Mouse (Mus musculus) kidney, adult 18-20 months (tissue): Measurements from ENCODE around the gene Shank3.

Source experiments
- DNase-seq: peaks from one replicate; pipeline ENCODE4 v3.0.0; 2021

Gene Shank3

DNA sequence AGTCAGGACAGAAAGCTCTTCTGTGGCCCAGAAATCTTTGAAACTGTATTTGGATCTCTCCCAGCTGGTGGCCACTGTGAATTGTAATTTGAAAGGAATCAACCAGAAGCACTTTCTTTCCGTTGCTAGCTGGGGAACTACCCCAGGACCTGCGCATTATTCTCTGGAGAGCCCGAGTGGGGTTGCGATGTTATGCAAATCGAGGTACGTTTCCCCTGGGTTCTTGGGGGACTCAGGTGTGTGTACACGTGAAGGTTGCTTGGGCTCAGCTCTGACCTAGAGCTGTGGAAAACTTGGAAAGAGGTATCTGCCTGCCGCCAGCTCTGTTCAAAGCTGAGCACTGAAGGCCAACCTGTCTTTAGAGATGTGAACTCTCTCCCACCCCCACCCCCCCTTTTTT is 21.6 kb upstream of the Shank3 start:
- DNase-seq: no peak

DNA sequence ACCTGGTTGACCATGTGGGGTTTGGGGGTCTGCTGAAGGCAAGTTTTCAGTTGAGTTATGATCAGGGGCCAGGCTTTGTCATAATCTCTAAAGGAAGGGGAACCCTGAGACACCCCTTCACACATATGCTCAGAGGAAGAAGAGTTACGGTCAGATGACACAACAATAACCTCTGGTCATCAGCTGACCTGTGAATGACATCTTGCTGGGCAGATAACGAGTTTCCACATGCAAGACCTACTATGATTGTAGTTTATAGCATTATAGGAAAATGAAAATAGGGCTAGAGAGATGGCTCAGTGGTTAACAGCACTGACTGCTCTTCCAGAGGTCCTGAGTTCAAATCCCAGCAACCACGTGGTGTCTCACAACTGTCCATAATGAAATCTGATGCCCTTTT is 20.8 kb upstream of the Shank3 start:
- no peak for DNase-seq

DNA sequence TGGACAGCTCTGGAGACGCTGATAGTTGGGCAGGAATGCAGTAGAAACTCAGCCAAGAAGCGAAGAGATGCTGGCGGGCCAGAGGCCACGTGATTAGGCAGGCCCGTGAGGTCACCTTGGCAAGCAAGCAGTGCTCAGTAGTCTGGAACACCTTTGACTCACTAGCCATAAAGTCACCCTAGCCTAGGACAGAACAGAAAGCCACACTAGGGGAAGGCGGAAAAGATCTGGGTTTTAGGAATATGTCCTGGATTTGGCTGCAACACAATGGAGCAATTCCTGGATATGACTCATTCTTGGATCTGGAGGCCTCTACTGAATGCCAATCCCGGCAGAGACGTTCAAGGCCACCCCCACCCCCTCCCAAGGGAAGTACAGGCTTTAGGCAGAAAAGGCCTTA is 18.8 kb upstream of the Shank3 start:
- DNase-seq: peak; percentile 83

DNA sequence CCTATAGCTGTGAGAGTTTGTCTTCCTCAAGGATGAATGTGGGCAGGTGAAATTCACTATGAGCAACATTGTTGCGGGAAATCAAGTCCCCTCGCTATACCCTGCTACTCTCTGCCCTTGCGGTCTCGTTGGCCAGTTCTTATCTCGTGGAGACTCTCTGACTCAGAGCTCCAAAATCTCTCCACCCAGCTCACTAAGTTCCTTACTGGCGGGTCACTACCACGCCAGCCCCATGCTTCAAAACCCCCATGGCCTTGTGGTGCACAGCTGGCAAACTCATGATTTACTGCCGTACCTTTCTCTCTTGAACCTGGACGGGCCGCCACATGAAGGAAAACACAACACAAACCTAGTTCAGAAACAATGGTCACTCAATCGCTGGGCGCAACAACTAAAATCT is 11.2 kb upstream of the Shank3 start:
- DNase-seq: no peak

DNA sequence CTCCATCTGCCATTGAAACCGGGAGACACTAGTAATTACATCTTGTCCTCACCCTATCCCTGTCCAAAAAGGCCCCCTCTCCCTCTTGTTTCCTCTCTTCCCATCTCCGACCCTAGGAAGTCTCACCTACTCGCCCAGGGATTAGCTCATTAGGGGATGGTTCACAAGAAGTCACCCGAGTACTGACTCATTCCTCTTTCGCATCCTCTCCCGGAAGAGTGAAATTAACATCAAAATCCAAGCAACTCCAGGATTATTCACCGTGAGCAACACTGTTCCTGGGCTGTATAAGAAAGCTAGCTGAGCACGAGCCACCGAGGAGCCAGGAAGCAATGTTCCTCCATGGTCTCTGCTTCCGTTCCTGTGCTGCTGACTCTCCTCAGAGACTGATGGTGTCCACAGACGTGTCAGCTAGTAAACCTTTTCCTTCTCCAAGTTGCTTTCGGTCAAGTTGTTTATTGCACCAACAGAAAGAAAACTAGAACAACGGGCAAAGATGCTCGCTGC is 10.8 kb upstream of the Shank3 start:
- no peak for DNase-seq

DNA sequence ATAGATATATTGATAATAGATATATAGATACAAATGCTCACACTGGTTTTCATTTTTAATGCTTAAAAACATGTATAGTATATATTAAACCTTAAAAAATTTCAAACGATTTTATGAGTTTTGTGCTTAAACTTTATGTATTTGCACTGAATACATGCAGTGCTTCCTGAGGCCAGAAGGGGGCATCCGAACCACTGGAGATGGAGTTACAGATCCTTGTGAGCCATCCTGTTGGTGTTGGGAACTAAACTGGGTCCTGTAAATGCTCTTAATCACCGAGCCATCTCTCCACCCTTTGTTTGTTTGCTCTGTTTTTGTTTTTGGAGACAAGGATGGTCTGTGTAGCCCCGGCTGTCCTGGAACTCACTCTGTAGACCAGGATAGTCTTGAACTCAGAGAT is 4.5 kb upstream of the Shank3 start:
- DNase-seq: no peak

DNA sequence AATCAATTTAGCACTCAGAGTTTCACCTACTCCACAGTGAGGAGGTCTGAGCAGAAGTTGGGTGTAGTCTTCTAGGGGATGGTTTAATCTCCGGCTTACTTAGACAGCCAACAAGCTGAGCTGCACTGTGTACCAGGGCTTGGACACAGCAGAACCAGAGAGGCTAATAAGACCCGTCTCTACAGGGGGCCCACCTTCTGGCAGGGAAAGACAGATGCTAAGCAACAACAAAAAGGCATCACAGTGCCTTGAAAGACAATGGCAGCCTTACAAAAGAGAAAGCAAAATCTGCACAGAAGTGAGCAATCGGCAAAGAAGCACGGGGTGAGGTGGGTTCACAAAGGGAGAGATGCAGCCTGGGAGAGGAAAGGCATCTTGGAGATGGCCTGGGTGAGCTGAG is 3.3 kb upstream of the Shank3 start:
- DNase-seq: no peak

DNA sequence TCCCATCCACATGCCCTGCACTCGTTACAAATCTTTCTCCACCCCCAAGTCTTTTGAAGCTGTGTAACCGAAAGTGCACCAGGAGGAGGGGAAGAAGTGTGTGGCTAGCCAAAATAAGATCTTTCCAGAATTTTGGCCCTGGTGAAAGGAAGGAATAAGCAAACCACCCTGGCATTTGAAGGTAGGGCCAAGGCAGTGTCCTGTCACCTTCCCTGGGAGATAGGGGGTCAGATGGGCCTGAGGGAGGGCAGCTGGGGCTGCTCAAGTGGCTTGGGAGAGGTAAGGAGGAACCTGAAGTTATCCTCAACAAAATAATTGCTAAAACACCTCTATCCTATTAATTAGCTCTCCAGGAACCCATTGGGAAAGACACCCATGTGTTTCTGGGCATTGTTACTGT is 2.6 kb upstream of the Shank3 start:
- DNase-seq: no peak

DNA sequence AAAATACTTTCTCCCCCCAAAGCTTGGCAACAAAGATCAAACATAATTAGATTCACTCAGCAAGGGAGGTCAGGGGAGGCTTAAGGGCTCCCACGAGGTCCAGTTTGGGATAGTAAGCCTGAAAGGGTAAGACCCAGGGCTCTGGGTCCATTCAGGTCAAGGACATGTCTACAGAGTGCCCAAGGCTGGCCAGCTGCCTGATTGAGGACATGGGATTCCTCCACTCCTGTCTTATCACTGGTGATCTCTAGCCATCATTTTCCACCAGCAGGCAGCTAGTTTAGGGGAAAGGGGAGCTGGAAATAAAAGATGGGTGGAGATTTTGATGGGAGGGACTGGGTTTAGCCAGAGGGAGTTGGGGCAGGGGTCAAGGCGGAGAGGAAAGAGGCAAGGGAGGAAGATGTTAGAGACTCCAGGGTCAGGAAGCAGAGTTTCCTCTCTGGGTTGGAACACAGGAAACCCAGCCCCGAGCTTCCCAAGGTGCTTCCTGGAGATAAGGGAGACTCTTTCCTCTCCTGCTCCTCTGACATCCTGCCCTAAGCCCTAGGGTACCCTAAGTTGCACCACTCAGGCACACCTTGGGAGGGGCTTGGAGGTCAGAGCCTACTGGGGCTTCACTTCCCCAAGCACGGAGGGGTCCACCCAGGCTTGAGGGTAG is 1.9 kb upstream of the Shank3 start:
- DNase-seq: peak; percentile 54

DNA sequence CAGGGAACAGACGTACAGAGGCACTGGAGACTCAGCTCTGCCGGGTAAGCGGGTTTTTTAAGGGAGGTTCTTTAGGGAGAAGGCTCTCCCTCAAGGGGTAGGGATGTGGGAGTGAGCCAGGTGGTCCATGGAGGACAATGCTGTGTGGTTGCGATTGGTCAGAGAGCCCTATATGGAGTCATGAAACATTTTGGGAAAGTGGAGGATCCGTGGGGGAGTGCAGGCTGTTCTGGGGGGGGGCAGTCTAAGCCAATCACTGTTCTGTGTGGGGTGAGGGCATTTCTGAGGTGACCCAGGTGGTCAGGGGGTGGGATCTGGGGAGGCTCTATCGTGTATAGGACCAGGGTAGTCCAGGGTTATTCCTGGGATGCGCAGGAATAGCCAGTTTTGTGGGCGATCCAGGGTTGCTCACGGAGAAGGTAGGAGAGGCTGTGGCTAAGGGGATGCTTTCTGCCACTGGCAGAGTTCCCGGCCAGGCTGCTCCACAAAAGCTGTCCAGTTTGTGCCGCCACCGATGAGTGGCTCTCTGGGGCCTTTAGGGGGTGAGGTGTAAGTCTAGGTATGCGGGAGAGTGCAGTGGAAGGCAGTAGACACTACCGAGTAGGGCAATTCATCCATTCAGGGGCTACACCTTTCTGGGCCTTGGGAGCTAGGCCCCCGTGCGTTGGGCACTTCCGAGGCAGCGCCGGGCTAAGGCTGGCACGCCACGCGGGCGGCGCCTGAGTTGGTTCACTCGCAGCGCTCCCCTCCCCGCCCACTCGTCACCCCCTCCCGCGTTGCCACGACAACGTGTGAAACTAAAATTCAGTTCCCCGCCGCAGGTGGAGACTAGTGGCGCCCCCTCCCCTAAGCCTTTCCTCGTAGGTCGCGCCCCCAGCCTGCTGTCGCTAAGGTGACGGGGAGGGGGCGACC is 1.1 kb upstream of the Shank3 start:
- DNase-seq: peak; percentile 38

DNA sequence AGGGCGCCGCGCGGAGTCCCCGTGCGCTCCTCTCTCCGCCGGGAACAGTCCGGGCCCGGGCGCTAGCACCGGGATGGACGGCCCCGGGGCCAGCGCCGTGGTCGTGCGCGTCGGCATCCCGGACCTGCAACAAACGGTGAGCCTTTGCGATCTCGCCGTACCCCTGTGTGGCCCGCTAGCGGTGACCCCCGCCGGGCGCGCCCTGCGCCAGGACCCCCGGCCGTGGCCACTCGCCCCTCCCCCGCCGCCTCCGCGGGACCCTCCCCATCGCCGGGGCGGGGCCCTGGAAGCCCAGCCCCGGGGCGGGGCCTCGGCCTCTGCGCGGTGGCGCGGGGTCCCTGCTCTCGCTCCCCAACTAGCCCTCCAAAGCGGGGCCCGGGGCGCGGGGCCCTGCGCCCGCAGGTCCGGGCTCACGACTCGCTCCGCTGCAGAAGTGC is 379 bp downstream of the Shank3 start:
- DNase-seq: peak; percentile 50

DNA sequence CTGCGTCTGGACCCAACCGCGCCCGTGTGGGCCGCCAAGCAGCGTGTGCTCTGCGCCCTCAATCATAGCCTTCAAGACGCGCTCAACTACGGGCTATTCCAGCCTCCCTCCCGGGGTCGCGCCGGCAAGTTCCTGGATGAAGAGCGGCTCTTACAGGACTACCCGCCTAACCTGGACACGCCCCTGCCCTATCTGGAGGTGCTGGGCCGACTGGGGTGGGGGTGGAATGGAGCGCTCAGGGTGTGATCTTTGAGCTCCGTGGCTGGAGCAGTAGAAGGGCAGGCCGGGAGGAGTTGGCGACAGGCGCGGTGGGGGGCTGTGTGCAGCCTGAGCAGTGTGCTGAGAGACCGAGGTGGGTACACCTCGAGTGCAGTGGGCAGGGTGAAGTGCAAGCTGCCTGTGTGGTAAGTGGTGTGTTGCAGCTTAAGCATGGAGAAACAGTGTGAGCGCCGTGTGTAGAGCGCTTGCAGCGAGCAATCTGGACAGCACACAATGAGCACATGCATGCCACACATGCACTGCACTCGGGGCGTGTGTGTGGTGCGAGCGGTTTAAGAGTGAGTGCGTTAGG is 883 bp downstream of the Shank3 start:
- no peak for DNase-seq

DNA sequence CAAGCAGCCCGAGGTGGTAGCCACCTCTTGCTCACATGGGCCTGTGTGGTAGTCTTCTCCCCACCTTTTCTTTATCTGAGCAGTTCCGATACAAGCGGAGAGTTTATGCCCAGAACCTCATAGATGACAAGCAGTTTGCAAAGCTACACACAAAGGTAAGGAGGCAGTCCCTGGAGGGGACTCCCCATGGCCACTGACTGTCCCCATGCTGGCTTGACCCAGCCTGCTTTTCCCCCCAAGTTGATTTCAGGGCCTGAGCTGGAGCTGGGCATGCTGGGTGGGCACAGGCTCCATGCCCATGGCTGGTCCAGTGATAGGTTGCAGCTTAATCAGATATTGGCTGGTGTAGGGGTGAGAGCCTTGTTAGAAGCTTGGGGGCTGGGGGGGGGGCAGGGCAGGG is 1.9 kb downstream of the Shank3 start:
- no peak for DNase-seq

DNA sequence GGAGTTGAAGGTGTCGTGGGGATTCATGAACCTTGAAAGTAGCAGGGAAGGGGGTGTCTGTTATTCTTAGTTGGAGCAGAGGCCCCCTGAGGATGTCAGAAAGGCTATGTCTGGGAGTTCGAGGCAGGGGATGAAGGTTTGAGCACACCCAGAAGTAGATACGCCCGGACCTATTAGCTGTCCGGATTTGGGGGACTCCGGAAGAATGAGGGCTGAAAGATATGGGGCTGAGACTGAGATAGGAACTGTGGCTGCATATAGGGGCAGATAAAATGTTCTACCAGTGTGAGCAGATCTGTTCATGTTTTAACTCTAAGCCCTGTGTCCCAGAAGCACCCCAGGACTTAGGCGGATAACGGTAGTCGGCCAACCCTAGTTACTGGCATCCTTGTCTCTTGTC is 5.4 kb downstream of the Shank3 start:
- DNase-seq: no peak

DNA sequence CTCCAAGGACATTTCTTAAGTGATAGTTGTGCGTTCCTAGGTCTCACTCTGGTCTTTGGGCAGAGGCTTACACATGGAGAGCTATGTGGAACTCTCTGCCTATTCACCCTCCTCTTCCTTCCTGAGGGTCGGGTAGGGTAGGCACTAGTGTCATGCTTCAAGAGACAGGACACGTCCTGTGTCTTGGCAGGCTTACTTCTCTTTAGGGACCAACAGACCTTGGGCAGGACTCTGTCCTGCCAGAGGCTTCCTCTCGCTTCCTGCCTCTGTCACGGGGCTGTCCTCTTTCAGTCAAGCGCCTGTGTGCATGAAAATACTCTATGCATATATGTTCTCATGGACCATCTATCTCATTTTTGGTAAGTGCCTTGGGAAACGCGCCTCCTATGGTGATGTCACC is 8.3 kb downstream of the Shank3 start:
- no peak for DNase-seq

DNA sequence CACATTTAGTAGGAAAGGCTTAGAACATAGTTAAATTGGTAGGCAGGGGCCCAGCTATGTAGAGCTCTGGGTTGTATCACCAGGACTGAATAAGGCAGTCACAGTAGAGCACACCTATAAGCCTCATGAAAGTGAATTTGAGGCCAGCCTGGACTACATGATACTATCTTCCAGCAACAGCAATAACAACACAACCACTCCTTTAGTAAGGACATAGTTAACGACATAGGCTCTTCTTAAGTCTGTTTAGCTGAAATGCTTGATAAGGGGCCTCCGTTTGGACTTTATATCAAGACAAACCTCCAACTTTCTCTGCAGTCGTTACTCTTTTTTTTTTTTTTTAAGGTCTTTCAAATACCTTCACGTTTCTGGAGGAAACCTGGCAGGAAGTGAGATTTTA is 13.3 kb downstream of the Shank3 start:
- DNase-seq: no peak

DNA sequence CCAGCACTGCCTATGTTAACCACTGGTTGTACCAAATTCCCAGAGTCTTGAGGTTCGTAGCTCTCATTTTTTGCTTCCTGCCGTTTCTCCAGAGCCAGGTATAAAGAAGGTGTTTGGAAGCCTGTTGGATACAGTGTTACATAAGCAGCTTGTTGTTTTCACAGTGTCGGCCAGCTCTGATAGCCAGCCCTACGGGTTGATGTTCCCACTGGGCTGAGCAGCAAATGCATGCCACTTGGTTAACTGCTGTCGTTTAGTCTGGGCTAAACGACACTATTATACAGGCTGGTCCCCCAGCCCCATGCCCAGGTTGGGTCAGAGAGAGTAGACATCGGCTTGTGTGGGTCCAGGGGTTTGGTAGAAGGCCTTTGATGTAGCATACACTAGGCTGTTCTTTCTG is 22.5 kb downstream of the Shank3 start:
- no peak for DNase-seq

DNA sequence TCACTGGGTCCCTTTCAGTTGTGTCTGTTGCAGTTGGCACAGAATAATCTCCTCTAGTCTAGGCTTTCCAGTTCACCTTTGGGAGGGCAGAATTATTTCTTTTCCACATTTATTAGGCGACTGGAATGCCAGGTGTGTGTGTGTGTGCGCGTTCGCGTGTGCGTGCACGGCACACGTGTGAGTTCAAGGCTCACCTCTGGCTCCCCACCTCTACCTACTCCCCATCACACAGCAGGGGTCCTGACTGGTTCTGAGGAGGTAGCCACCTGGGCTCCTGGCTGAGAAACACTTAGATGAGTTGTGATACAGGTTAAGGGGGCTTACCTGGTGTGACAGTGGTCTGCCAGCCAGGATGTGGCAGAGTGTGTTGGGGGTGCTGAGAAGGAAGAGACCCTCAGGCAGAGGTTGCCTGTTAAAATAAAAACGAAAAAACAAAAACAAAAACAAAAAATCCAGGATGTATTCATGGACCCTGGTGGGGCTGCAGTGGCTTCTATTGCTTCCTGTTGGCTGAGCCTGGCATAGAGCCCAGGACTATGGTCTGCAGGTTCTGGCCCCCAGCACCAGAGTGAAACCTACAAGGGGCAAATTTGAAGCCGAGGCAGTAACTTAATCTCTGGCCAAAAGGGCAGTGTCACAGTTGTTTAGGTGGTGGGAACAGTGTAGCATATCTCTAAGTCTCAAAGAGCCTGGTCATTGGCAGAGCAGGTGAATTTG is 23.3 kb downstream of the Shank3 start:
- no peak for DNase-seq

DNA sequence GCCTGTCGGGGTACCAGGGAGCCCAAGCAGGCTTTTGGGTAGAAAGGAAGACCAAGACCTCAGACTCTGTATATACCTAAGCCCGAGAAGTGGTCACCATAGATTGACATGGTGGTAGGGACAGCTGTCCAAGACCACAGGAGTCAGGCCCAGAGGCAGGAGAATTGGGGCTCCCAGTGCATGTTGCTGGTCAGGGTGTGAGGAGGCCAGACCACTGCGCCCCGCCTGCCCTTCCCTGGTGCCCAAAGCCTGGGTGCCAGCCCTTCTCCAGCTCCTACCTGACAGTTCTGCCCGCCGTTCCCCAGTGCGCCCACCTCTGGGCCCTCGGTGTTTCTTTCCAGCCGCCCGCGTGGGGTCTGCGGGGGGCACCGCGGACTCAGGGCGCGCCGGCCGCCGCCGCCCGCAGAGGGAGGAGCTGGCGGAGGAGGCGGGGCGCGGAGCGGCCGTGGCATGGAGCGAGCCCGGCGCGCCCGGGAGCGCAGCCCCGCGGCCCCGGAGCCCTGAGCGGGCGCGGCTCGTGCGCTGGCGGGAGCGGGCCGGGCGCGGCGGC is 23.9 kb downstream of the Shank3 start:
- DNase-seq: no peak

DNA sequence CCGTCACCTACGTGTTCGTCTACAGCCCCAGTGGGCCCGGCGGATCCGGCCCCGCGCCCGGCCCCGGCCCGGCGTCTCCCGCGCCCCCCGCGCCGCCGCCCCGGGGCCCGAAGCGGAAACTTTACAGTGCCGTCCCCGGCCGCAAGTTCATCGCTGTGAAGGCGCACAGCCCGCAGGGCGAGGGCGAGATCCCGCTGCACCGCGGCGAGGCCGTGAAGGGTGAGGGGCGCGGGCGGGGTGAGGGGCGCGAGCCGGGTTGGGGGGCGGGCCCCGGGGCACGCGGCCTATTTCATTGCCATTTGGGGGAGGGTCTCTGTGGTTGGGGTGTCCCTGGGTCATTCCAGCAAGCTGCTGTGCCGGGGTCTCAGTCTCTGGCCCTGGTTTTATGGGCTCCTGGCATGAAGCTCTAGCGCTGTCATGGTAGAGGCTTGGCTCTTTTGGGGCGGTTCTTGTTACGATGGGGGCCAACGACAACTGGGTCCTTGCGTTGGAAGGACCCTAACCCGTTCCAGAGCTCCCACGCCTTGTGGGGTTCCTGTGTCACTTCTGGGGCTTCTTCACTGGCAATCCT is 24.7 kb downstream of the Shank3 start:
- DNase-seq: no peak

DNA sequence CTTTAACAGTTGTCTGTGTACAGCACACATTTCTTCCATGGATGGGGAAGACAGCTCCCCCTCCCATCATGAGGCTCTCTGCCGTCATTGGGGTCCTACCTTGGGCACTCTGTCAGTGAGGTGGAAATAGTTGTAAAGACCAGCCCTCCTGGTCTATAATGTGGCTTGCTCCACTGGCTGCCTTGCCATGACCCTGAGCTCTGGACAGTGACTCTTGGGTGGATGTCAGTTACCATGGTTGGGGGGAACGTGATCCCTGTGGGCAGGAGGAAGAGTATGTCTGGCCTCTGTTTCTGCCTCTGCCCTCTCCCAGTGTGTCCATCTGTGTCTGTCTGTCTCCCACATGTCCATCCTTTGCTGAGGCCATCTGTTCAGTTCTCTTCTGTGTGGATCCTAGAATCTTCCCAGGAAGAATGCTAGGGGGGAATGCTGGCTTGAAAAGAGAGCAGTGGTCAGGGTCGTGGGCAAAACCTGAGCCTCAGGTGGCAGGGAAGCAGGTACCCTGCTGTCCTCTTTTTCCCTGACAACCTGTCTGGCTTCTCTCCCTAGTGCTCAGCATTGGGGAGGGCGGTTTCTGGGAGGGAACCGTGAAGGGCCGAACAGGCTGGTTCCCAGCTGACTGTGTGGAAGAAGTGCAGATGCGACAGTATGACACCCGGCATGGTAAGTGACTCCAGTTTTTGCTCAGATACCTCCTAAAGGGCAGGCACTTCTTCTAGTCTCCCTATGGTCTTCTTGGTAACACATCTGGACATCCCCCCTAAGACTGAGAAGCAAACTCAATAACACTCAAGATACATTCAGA is 25.4 kb downstream of the Shank3 start:
- DNase-seq: no peak

DNA sequence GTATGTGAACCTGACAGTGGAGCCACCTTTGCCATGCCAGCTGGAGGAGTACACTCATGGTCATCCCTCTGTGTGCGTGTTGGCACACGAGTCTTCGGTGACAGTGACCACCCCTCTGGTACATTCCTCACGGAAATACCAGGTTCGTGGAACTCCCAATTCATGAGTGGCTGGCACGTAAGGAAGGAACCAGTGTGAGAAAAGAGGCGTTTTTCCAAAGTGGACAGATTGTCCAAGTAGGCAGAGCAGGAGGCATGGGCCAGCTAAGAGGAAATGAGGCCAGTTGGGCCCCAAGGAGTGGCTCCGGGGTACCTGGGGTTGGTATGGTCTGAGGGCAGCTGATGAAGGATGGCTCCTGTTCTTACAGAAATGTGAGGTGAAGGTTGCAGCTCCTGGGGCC is 26.0 kb downstream of the Shank3 start:
- DNase-seq: no peak
